Mouse (Mus musculus): ENCODE data around the gene Tmem121. TPM values are rescaled to one million over a fixed set of nuclear protein-coding genes. Genes with fewer than 3 reads are reported as not detected.
A peak's percentile ranks its signal among the peaks of the same experiment; 100 is the strongest.

Tmem121 gene
- polyA plus RNA-seq, 1 experiment from 2014 or later, result 30.2 TPM

DNA sequence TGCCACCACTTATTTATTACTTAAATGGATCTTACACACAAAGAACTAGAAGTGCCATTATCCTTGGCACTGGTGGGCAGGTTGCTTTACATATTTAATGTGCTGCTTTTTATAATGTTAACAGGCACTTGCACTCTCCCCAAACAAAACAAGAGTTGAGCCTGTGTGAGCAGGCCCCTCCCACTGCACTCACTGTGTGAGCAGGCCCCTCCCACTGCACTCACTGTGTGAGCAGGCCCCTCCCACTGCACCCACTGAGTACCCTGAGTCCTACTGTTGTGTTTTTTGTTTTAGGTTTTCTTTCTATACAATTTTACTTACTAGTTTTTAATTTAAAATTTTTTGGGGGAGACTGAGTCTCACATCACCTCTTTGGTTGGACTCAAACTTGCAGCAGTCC is 16.3 kb downstream of the Tmem121 start:
- H3K36me3 ChIP-seq, result no peaks in the 10 kb centered on the region

DNA sequence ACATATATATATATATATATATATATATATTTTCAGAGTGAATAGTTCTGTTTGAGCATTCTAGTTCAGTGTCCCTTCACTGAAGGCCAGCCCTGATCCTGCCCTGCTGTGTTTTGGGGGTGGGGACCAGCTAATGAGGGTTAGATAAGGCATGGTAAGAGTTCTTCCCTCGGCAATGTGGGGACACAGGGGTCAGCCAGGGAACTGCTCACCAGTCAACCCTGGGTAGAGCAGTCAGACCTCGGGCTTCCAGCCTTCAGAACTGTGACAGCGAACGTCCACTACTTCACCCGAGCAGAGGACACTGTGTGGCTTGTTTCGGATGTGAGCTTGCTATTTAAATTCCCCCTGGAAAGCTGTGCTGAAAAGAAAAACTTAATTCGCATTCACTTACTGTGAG is 17.8 kb downstream of the Tmem121 start:
- no peak for ATAC-seq
- no peaks in the 10 kb centered on the region for H3K27me3 ChIP-seq
- WGBS, result 84% methylated on average over 7 of the region's 7 CpGs
- no peak overlapping the region for H3K4me3 ChIP-seq (replicated peaks)
- H3K9ac ChIP-seq (replicated peaks), result no peak overlapping the region
- H3K36me3 ChIP-seq, result no peaks in the 10 kb centered on the region
- H3K4me2 ChIP-seq (replicated peaks), result no peak overlapping the region
- no peak overlapping the region for H3K27ac ChIP-seq
- H3K4me1 ChIP-seq (replicated peaks), result no peaks in the 10 kb centered on the region
- H3K9me3 ChIP-seq, result no peaks in the 10 kb centered on the region

More for the DNA sequence above, 16.3 kb downstream of the Tmem121 start:
- Histone ChIP-seq H3K9ac (replicated peaks) (no peak overlapping the region), H3K4me3 (replicated peaks) (no peak overlapping the region), H3K27me3 (no peaks in the 10 kb centered on the region), H3K4me1 (replicated peaks) (no peaks in the 10 kb centered on the region), H3K4me2 (replicated peaks) (no peak overlapping the region), H3K9me3 (no peaks in the 10 kb centered on the region), H3K27ac (no peak overlapping the region)
- ATAC-seq, result no peak

DNA sequence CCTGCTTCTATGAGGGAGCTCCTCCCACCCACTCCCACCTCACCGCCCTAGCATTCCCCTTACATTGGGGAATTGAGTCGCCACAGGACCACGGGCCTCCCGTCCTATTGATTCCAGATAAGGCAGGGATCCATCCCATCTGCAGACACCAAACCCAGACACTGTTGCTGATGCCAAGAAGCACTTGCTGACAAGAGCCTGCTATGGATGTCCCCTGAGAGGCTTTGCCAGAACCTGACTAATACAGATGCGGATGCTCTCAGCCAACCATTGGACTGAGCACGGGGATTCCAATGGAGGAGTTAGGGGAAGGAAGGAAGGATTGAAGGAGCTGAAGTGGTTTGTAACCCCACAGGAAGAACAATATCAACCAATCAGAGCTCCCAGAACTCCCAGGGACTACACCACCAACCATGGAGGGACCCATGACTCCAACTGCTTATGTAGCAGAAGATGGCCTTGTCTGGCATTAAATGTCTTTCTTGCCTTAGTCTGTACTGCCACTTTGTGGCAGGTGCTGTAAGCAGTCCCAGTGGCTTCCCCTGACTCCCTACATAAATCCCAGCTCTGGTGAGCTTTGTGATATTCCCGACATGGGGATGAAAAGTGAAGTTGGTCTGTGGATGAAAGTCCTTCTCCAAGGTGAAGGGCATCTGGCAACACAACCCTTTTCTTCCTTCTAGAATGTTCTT is 19.7 kb downstream of the Tmem121 start:
- no peak for ATAC-seq
- H3K27me3 ChIP-seq, result no peaks in the 10 kb centered on the region
- no peak overlapping the region for H3K4me2 ChIP-seq (replicated peaks)
- no peaks in the 10 kb centered on the region for H3K9me3 ChIP-seq
- H3K27ac ChIP-seq, result no peak overlapping the region
- no peaks in the 10 kb centered on the region for H3K4me1 ChIP-seq (replicated peaks)
- no peak overlapping the region for H3K4me3 ChIP-seq (replicated peaks)
- no peak overlapping the region for H3K9ac ChIP-seq (replicated peaks)
- no peaks in the 10 kb centered on the region for H3K36me3 ChIP-seq
- 90% methylated on average over 7 of the region's 7 CpGs for WGBS

DNA sequence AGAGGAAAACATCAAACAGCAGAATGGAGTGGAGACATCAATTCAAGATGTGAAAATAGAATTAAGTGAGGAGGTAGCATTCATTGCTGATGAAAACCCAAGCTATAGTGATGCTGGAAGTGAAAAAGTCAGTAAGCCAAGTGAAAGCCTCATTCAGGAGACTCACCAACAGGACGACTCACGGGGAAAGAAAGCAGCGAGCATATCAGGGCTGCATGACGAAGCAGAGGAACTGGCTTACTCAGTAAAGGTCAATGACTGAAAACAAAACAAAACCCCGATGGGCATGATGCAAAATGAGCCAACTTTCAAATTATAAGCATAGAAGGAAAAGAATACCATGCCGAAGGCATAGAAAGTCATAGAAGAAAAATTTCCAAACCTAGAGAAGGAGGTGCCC is 22.0 kb downstream of the Tmem121 start:
- H3K27ac ChIP-seq, result no peak overlapping the region
- ATAC-seq, result no peak
- H3K27me3 ChIP-seq, result no peaks in the 10 kb centered on the region
- no peak overlapping the region for H3K4me3 ChIP-seq (replicated peaks)
- H3K4me2 ChIP-seq (replicated peaks), result no peak overlapping the region
- H3K4me1 ChIP-seq (replicated peaks), result no peaks in the 10 kb centered on the region
- 86% methylated on average over 6 of the region's 6 CpGs for WGBS
- H3K9ac ChIP-seq (replicated peaks), result no peak overlapping the region
- no peaks in the 10 kb centered on the region for H3K9me3 ChIP-seq
- H3K36me3 ChIP-seq, result no peaks in the 10 kb centered on the region

DNA sequence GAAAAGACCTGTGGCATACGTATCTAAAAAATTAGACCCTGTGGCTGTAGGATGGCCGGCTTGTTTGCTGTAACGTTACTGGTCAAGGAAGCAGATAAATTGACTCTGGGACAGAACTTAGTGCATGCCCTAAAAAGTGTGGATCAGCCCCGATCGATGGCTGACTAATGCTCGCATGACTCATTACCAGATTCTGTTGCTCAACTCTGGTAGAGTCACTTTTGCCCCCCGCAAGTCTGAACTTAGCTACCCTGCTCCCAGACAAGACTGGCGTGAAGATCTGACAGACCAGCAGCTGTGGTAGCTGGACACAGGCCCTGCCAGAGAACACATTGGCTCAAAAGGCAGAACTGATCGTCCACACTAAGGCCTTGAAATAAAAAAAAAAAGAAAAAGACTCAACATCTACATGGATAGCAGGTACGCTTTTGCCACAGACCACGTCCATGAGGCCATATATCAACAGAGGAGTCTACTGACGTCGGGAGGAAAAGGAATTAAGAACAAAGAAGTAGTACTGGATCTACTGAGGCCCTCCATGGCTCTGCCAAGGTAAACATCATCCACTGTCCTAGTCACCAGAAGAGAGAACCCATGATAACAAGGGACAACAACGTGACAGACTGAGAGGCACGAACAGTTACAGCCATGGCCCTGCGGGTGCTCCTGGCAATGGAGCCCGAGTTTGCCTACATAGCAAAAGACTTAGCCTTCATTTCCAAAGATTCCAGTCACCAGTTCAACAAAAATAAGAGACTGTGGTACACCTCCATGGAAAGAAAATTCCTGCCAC is 25.1 kb downstream of the Tmem121 start:
- H3K27ac ChIP-seq, result no peak overlapping the region
- no peaks in the 10 kb centered on the region for H3K27me3 ChIP-seq
- H3K9ac ChIP-seq (replicated peaks), result no peak overlapping the region
- WGBS, result 89% methylated on average over 17 of the region's 17 CpGs
- no peaks in the 10 kb centered on the region for H3K4me1 ChIP-seq (replicated peaks)
- no peak for ATAC-seq
- H3K4me3 ChIP-seq (replicated peaks), result no peak overlapping the region
- no peak overlapping the region for H3K4me2 ChIP-seq (replicated peaks)
- no peaks in the 10 kb centered on the region for H3K9me3 ChIP-seq
- H3K36me3 ChIP-seq, result no peaks in the 10 kb centered on the region

DNA sequence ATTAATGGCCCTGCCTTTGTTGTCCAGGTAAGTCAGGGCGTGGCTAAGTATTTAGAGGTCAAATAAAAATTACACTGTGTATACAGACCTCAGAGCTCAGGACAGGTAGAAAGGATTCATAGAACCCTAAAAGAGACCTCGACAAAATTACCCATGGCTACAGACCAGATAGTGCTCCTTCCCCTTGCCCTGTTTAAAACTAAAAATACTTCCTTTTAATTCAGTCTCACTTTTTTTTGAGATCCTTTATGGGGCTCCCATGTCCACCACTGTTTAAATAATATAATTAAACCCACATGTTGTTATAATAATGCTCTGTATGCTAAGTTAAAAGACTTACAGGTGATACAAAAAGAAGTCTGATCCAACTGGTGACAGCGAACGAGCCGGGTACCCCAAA is 26.0 kb downstream of the Tmem121 start:
- 87% methylated on average over 5 of the region's 5 CpGs for WGBS
- H3K9me3 ChIP-seq, result no peaks in the 10 kb centered on the region
- no peaks in the 10 kb centered on the region for H3K27me3 ChIP-seq
- no peak overlapping the region for H3K4me3 ChIP-seq (replicated peaks)
- H3K36me3 ChIP-seq, result no peaks in the 10 kb centered on the region
- H3K9ac ChIP-seq (replicated peaks), result no peak overlapping the region
- no peak overlapping the region for H3K27ac ChIP-seq
- no peak overlapping the region for H3K4me2 ChIP-seq (replicated peaks)
- H3K4me1 ChIP-seq (replicated peaks), result no peaks in the 10 kb centered on the region
- ATAC-seq, result no peak

DNA sequence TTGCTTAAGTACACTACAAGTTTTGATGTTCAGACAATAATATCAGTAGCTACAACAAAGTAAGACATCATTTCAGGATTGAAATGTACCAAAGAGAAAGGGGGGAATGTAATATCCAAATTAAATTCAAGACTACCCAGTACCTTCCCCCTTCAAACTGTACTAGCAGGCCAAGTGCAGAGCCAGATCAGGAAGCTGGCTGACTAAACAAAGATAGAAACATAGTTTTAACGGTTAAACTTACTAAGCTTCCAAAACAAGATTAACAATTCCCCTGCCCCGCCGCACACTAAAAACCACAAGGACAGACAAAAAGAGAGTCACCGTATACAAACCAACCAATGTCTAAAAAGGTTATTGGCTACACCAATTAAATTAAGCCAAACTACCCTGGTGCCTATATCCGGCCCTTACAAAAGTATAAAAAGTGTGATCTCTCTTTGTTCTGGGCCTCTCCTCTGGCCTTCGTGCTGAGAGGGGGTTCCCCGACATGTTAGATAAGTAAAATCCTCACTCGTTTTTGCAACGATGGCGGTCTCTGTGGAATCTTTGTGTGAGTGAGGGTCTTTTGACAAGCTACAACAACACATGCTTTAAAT is 26.7 kb downstream of the Tmem121 start:
- H3K9ac ChIP-seq (replicated peaks), result no peak overlapping the region
- no peak overlapping the region for H3K4me2 ChIP-seq (replicated peaks)
- H3K27me3 ChIP-seq, result no peaks in the 10 kb centered on the region
- no peak overlapping the region for H3K27ac ChIP-seq
- H3K4me3 ChIP-seq (replicated peaks), result no peak overlapping the region
- H3K9me3 ChIP-seq, result no peaks in the 10 kb centered on the region
- H3K36me3 ChIP-seq, result no peaks in the 10 kb centered on the region
- no peak for ATAC-seq
- WGBS, result 90% methylated on average over 10 of the region's 10 CpGs
- H3K4me1 ChIP-seq (replicated peaks), result no peaks in the 10 kb centered on the region

GRCm38 (mm10) chr12:113213226-113213625 is 27.5 kb downstream of the Tmem121 start:
- no peaks in the 10 kb centered on the region for H3K27me3 ChIP-seq
- no peak overlapping the region for H3K4me3 ChIP-seq (replicated peaks)
- no peak for ATAC-seq
- H3K36me3 ChIP-seq, result no peaks in the 10 kb centered on the region
- H3K4me2 ChIP-seq (replicated peaks), result no peak overlapping the region
- H3K4me1 ChIP-seq (replicated peaks), result no peaks in the 10 kb centered on the region
- no peak overlapping the region for H3K27ac ChIP-seq
- H3K9me3 ChIP-seq, result no peaks in the 10 kb centered on the region
- WGBS, result 76% methylated on average over 2 of the region's 2 CpGs
- H3K9ac ChIP-seq (replicated peaks), result no peak overlapping the region

- no peak overlapping the region for H3K4me2 ChIP-seq (replicated peaks)
- H3K27me3 ChIP-seq, result no peaks in the 10 kb centered on the region
- H3K36me3 ChIP-seq, result no peaks in the 10 kb centered on the region
- H3K9me3 ChIP-seq, result no peaks in the 10 kb centered on the region
- WGBS, result 88% methylated on average over 25 of the region's 25 CpGs
- no peaks in the 10 kb centered on the region for H3K4me1 ChIP-seq (replicated peaks)
- ATAC-seq, result no peak
- no peak overlapping the region for H3K9ac ChIP-seq (replicated peaks)
- H3K27ac ChIP-seq, result no peak overlapping the region
- H3K4me3 ChIP-seq (replicated peaks), result no peak overlapping the region
These were observed 28.5 kb downstream of the Tmem121 start for GRCm38 (mm10) chr12:113214072-113214808.

DNA sequence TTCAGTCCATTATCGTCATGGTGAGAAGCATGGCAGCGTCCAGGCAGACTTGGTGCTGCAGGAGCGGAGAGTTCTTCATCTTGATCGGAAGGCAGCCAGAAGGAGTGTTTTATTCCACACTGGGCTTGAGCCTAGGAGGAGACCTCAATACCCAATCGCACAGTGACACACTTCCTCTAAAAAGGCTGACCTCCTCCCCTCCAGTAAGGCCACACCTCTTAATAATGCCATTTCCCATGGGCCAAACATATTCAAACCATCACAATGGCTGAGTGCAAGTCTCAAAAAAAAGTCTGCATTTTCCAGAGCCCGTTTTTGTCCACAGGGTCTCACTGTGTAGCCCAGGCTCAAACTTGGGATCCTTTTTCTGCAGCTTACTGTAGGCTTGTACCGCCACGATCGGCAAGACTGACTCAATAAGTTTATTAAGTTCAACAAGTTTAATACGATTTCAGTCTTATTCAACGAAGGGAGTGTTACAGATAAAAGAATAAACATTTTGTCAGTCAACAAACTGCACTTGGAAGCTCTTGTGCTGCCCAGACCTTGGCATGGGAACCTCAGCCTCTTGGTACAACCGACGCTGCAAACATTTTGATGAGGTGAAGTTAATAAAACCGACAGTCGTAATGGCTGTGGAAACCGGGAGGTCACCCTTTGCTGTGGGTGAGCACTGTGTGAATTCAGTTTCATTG is 29.4 kb downstream of the Tmem121 start:
- ATAC-seq, result no peak
- H3K4me2 ChIP-seq (replicated peaks), result no peak overlapping the region
- no peaks in the 10 kb centered on the region for H3K27me3 ChIP-seq
- H3K9ac ChIP-seq (replicated peaks), result no peak overlapping the region
- H3K27ac ChIP-seq, result no peak overlapping the region
- H3K4me3 ChIP-seq (replicated peaks), result no peak overlapping the region
- H3K36me3 ChIP-seq, result no peaks in the 10 kb centered on the region
- WGBS, result 86% methylated on average over 16 of the region's 16 CpGs
- H3K9me3 ChIP-seq, result no peaks in the 10 kb centered on the region
- no peaks in the 10 kb centered on the region for H3K4me1 ChIP-seq (replicated peaks)

DNA sequence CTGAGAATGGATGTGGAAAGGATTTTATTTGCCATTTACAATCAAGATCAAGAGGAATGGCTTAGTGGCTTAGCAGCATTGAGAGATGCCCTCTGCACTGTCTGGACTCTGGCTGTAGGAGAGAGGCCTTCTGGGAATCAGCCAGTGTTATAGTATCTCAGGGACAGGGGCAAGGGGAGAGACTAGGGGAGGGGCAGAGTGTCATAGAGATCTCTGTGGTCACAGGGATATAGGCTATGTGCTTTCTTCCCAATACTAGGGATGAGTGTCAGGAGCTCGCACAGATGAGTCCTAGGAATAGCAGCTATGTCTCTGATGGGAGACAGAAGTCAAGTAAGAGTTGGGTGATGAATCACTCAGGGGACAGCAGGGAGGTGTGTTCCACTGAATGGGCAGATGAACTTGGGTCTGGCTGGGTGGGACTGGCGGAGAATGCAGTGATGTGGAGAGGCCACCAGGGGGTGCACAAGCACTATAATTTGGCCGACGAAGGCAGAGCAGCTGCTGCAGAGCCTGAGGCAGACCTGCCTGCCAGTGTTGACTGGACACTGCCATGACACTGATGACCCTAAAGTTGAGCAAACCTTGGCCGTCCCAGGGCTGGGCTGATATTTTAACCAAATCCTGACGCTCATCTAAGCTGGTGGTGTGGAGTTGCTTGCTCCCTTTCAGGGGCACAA is 30.1 kb downstream of the Tmem121 start:
- ATAC-seq, result peak; percentile 46
- Histone ChIP-seq H3K9me3 (no peaks in the 10 kb centered on the region), H3K4me2 (replicated peaks) (no peak overlapping the region), H3K4me1 (replicated peaks) (no peaks in the 10 kb centered on the region), H3K27me3 (no peaks in the 10 kb centered on the region), H3K9ac (replicated peaks) (no peak overlapping the region), H3K4me3 (replicated peaks) (no peak overlapping the region), H3K27ac (no peak overlapping the region), H3K36me3 (no peaks in the 10 kb centered on the region)
- 17% methylated on average over 6 of the region's 6 CpGs for WGBS
